Mouse (Mus musculus) heart, postnatal 0 days (tissue): ENCODE results near the gene Susd3.

Experiments used
- CTCF ChIP-seq: IDR thresholded peaks from 2 replicates; pipeline ENCODE4 v1.5.1; 2016; ENCODE audit warnings: antibody characterized with exemption, control low read depth, low read depth
- EP300 ChIP-seq: IDR thresholded peaks from 2 replicates; pipeline ENCODE4 v1.6.1; 2016; ENCODE audit warnings: antibody characterized with exemption, low read depth

- TF ChIP-seq CTCF (no peak), EP300 (no peak)
These were observed 23.3 kb downstream of the Susd3 start for GRCm38 (mm10) chr13:49225159-49225558.
